Mouse (Mus musculus): ENCODE results near the gene Slc22a4.
A peak's percentile ranks its signal among the peaks of the same experiment; 100 is the strongest.
"Not testable (repeated sequence)": the region's sequence is repeated elsewhere in the genome, so short reads cannot be mapped to it uniquely, and the experiment has no call there.

The Slc22a4 gene

GRCm38 (mm10) chr11:54057428-54057827 lies 29.5 kb upstream of the Slc22a4 start:
- DNase-seq (ENCODE audit: low spot score in 2 of 2): no peak

- no peak for DNase-seq (ENCODE audit: low spot score in 2 of 2)
These were observed 28.2 kb upstream of the Slc22a4 start for GRCm38 (mm10) chr11:54056132-54056531.

- DNase-seq (ENCODE audit: low spot score in 2 of 2): no peak
These were observed 26.4 kb upstream of the Slc22a4 start for GRCm38 (mm10) chr11:54054257-54054656.

DNA sequence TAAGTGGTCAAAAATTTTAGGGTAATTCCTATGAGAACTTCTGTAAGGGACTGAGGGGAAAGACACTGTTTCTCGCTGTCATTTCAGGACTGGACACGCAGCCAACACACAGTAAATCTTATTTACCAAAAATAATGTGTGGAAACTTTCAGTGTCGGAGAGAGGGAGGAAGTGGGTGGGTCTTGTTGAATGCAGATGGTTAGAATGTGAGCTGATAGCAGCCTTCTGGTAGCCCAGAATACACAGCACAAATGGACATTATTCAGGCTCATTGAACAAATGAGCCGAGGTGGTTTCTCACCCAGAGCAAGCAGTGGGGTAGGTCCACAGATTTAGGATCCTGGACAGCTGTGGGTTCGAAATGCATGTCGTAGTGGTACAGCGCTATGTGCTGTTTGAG lies 25.2 kb upstream of the Slc22a4 start:
- DNase-seq (ENCODE audit: low spot score in 2 of 2): no peak

GRCm38 (mm10) chr11:54052128-54052527 lies 24.2 kb upstream of the Slc22a4 start:
- DNase-seq (ENCODE audit: low spot score in 2 of 2): no peak

- no peak for DNase-seq (ENCODE audit: low spot score in 2 of 2)
These were observed 23.3 kb upstream of the Slc22a4 start for GRCm38 (mm10) chr11:54051161-54051560.

GRCm38 (mm10) chr11:54050205-54050604 lies 22.3 kb upstream of the Slc22a4 start:
- DNase-seq (ENCODE audit: low spot score in 2 of 2): no peak

DNA sequence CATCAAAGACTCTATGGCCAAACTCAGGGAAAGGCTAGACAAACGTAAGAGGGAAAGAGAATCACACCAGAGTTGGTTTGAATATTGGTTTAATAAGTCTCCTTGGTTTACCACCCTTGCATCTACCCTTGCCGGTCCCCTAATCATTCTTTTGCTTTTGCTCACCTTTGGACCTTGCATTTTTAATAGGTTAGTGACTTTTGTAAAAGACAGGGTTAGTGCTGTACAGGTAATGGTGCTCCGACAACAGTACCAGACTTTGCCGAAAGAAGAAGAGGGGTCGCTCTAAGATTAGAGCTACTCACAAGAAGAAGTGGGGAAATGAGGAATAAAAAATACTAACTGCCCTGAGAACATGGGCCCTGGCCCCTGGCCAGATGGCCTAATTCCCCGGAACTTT lies 12.8 kb upstream of the Slc22a4 start:
- DNase-seq (ENCODE audit: low spot score in 2 of 2): no peak

DNA sequence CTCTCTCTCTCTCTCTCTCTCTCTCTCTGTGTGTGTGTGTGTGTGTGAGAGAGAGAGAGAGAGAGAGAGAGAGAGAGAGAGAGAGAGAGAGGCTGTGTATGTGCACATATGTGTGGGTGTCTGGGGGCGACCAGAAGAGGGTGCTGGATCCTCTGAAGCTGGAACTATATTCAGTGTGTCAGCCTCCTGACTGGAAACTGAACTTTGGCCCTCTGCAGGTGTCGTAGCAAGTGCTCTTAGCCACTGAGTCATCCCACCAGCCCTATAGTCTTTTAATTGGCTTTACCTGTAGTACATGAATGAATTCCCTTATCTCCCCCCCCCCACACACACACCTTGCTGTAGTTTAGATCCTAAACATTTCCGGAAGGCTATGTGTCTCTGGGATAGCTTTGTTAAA lies 5.0 kb upstream of the Slc22a4 start:
- DNase-seq (ENCODE audit: low spot score in 2 of 2): not testable (repeated sequence)

DNA sequence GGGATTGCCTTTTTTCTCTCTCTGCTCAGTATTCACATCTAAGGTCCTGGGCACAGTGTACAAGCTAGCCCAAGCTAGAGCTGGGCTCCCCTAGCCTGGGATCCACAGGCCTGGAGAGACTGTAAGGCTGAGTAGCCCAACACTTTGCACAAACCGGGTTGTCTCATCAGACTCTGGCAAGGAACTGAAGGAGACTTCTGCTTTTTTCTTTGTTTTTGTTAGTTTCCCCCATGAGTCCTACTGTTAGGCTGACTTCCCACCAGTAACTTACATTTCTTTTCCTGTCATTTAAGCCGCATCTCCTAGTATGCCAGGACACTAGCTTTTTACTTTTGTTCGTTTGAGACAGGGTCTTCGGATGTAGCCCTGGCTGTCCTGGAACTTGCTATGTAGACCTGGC lies 1.1 kb upstream of the Slc22a4 start:
- no peak for DNase-seq (ENCODE audit: low spot score in 2 of 2)

DNA sequence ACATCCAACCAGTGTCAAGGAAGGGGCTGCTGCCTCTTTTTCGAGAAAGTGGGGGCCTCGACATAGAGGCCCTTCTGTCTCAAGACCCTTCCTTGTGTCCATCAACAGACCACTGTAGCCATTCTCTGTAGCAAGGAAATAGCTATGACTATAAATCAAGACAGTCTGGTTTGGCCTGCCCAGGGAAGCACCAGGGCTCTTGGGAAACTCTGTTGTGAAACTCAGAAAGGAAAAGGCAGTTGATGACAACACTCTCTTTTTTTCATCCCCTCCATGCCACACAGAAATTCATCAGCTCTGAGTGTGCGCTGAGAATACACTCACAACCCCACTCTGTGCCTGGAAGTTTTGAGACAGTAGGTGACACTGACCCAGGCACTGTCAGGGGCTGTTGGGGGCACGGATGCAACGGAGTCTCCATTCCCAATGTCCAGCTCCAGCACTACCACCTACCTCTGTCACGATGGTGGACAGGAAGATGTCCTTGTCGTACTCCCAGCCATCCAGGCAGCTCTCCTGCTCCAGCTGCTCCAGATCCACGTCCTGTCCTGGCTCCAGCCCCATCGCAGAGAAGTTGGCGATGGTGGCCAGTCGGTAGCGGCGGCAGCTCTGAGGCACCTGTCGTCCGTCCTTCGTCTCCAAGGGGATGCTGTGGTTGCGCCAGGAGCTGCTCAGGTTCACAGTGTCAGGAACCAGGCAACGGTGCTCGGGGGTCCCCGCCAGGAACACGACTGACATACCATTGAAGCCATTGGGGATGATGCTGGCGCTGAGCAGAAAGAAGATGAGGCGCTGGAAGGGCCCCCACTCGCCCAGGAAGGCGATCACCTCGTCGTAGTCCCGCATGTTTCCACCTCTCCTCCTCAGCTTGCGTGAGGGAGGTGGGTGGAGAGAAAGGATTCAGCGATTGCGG lies 503 bp downstream of the Slc22a4 start:
- no peak for DNase-seq (ENCODE audit: low spot score in 2 of 2)

DNA sequence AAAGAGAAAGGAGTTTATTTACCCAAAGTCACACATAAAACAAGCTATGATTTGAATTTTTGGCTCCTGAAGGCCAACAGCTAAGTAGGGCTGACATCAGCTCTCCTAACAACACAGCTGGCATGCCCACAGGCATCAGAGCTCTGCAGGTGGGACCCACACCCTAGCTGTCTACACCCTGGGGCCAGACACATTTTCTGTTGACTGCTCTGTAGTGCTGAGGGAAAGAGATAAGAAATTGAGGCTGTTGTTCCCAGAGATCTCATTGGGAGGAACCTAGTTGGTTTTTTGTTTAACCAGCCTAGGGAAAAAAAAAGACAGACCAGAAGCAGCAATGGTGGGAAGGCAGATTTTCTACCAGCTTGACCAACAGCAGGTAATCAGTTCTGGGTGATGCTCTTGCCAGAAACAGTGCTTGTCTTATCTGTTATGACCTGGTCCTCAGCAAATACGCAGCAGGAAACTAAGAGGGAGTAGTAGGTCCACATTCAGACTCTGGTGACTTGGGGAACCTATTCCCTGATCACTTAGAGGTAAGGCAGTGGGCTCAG lies 1.3 kb downstream of the Slc22a4 start:
- DNase-seq (ENCODE audit: low spot score in 2 of 2): no peak

DNA sequence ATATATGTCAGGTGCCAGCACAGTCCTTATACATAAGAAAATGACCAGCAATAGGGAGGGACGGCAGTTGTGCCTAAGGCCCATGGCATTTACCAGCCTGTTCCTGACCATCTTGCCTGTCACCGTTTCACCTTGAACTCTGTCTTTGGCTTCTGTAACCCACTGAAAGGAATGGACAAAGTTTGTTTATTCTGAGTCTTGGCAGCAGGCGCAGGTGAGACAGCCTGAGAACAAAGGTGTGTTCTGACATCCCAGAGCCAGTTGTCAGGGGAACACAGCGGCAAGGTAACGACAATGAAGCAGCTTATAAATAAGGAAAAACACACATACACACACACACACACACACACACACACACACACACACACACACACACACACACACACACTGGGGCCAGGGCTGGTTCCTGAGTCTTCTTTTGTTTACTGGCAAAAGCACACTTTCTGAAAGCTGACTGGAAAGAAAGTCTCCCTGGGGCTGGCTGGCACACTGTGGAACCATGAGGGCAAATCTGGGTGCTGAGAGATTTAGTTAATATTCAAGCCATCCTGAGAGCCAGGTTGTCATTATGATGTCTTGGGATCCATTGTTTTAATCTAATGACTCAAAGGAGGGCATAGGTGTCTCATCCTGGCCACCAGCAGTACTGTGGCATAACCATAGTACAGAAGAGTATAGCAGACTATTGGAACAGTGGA lies 6.3 kb downstream of the Slc22a4 start:
- DNase-seq (ENCODE audit: low spot score in 2 of 2): no peak

- DNase-seq (ENCODE audit: low spot score in 2 of 2): no peak
These were observed 8.8 kb downstream of the Slc22a4 start for GRCm38 (mm10) chr11:54018893-54019732.

DNA sequence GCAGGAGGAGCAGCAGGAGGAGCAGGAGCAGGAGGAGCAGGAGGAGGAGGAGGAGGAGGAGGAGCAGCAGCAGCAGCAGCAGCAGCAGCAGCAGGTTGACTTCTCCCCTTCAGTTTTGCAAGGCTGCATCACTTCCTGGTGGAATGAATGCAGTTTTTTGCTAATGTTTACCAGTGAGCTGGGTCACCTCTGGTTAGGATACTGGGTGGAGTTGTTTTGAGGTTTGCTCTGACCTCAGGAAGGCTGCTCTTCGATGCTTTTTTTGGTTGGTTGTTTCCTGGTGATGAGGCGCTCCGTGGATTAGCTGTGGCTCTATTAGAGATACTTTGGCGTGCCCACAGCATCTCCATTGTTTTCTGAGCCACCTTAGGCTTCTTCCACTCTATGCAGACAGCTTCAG lies 10.3 kb downstream of the Slc22a4 start:
- DNase-seq (ENCODE audit: low spot score in 2 of 2): no peak

DNA sequence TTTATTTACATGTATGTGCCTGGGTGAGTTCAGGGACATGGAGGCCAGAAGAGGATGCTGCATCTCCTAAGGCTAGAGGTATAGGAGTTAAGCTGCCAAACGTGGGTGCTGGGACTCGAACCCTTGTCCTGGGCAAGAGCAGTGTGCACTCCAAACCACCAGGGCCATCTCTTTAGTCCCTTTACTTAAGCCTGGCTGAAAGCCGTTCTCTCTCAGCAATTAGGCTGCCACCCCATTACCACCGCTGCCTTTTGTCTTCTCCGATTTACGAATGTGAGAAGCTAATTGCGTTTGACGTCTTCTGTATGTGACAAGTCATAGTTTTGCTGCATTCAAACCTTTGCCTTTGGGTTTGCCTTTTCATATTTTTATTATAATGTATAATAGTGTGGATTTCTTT lies 11.8 kb downstream of the Slc22a4 start:
- DNase-seq (ENCODE audit: low spot score in 2 of 2): no peak

DNA sequence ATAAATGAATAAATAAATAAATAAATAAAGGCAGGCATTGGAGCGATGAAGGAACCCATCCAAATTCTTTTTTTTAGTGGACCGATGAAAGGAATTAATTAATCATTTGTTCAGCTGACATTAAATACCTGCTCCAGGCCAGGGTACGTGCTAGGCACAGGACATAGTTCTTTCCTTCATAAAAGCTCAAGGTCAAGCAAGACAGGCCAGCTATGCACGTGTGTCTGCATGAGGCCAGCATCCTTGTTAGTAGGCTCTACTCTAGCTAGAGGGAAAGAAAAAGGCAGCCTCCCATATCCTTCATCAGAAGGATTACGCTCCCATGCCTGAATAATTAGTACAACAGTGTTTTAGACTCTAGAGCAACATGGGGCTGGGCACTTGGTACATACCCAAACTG lies 14.9 kb downstream of the Slc22a4 start:
- no peak for DNase-seq (ENCODE audit: low spot score in 2 of 2)

DNA sequence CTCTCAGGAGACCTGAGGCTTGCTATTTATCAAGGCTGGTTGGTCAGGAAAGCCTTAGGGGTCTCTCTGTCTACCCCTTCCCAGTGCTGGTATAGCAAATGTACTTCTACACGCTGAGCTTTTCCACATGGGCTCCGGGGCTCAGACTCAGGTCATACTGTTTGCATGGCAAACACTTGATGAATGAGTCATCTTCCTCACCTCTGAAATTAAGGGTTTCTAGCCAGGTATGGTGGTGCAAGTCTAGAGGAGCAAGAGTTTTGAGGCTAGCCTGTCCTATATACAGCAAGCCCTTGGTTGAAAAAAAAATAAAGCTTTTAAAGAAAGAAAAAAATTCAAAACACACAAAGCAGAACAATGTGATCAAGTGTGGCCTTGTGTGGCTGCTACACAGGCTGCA lies 16.6 kb downstream of the Slc22a4 start:
- DNase-seq (ENCODE audit: low spot score in 2 of 2): no peak

GRCm38 (mm10) chr11:54008416-54008920 lies 19.4 kb downstream of the Slc22a4 start:
- DNase-seq (ENCODE audit: low spot score in 2 of 2): no peak

- DNase-seq (ENCODE audit: low spot score in 2 of 2): no peak
These were observed 20.2 kb downstream of the Slc22a4 start for GRCm38 (mm10) chr11:54007717-54008116.

DNA sequence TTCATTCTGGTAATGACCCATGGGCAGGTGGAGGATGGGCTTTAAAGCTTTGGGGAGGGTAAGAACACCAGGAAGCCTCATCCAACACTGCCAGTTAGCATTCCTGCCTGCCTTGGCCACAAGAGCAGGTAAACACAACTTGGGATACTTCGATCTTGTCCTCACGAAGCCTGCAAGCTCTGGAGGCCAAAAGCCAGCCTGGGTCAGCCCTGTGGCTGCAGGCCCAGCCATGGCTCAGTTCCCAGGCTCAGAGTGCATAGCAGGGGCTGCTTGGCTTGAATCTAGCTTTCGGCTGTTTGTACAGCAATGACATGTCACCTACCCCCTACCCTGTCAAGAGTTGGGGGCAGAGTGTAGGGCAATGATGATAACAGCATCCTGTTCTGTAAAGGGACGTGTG lies 21.0 kb downstream of the Slc22a4 start:
- DNase-seq (ENCODE audit: low spot score in 2 of 2): peak in 1 of 2 experiments; percentile 17

- DNase-seq (ENCODE audit: low spot score in 2 of 2): not testable (repeated sequence)
These were observed 21.5 kb downstream of the Slc22a4 start for GRCm38 (mm10) chr11:54006362-54006761.

Data from urinary bladder, adult 18-20 months (tissue).